Mouse (Mus musculus): ENCODE measurements around the gene Pla2g4b. TPM values are rescaled to one million over a fixed set of nuclear protein-coding genes. Genes with fewer than 3 reads are reported as not detected.

The Pla2g4b gene
- polyA plus RNA-seq, 1 experiment from 2014 or later: 0.72 TPM

DNA sequence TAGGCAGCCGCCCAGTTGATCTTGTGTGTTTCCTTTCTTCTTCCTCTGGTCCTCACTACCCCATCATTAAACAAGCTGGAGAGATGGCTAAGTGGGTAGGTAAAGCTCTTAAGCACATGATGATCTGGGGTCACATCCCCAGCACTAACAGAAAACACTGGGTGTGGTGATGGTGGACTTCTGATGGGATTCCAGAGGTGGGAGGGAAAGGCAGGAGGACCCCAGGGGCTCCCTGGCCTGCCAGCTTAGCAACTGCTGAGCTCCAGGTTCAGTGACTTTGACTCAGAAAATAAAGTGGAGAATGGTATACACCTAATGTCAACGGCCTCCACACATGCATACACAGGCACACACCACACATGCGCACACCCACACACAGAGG is 5.3 kb upstream of the Pla2g4b start:
- Histone ChIP-seq H3K27me3 (replicated peaks; ENCODE audit: control insufficient read depth, insufficient read depth, low read length) (no peaks in the 10 kb centered on the region), H3K36me3 (ENCODE audit: control insufficient read depth, insufficient read depth, low read length) (peaks cover 42% of the 10 kb centered on the region), H3K9ac (ENCODE audit: low read length) (peak overlapping the region; percentile 84), H3K4me3 (ENCODE audit: low read depth, low read length) (peak overlapping the region; percentile 87), H3K27ac (ENCODE audit: low read depth) (peak overlapping the region; percentile 83), H3K9me3 (ENCODE audit: control insufficient read depth, low read length) (no peaks in the 10 kb centered on the region), H3K4me2 (ENCODE audit: low read length) (peak overlapping the region; percentile 73), H3K4me1 (replicated peaks; ENCODE audit: control insufficient read depth, insufficient read depth, low read length) (peaks cover 12% of the 10 kb centered on the region)
- WGBS: 42% methylated on average over 3 of the region's 3 CpGs
- peak; percentile 55 for DNase-seq (ENCODE audit: low spot score)
- peak; percentile 13; the same call in 1 of the 2 replicates for ATAC-seq (replicated peaks; ENCODE audit: low FRiP score, low TSS enrichment, low read depth)

DNA sequence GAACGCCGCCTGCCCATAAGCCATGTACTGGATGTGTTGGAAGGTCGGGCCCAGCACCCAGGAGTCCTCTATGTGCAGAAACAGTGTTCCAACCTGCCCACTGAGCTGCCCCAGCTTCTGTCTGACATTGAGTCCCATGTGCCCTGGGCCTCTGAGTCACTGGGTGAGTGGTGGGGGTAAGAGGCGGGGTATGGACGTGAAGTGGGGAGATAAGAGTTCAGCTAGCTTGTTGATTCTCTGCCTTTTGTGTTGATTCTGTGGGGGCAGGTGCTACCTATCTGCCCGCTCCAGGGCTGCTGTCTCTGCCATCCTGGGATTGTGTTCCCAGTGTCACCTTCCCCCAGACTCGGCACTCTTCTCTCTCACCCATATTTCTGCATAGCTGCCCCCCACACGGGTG is 2.8 kb upstream of the Pla2g4b start:
- H3K4me1 ChIP-seq (replicated peaks; ENCODE audit: control insufficient read depth, insufficient read depth, low read length): peaks cover 12% of the 10 kb centered on the region
- no peak overlapping the region for H3K27ac ChIP-seq (ENCODE audit: low read depth)
- H3K27me3 ChIP-seq (replicated peaks; ENCODE audit: control insufficient read depth, insufficient read depth, low read length): no peaks in the 10 kb centered on the region
- WGBS: 86% methylated on average over 8 of the region's 8 CpGs
- ATAC-seq (replicated peaks; ENCODE audit: low FRiP score, low TSS enrichment, low read depth) (no peak), DNase-seq (ENCODE audit: low spot score) (no peak)
- H3K9ac ChIP-seq (ENCODE audit: low read length): no peak overlapping the region
- H3K9me3 ChIP-seq (ENCODE audit: control insufficient read depth, low read length): no peaks in the 10 kb centered on the region
- H3K4me3 ChIP-seq (ENCODE audit: low read depth, low read length): no peak overlapping the region
- H3K36me3 ChIP-seq (ENCODE audit: control insufficient read depth, insufficient read depth, low read length): peaks cover 27% of the 10 kb centered on the region
- no peak overlapping the region for H3K4me2 ChIP-seq (ENCODE audit: low read length)

- Histone ChIP-seq H3K4me1 (replicated peaks; ENCODE audit: control insufficient read depth, insufficient read depth, low read length) (no peaks in the 10 kb centered on the region), H3K36me3 (ENCODE audit: control insufficient read depth, insufficient read depth, low read length) (peaks cover 58% of the 10 kb centered on the region), H3K4me2 (ENCODE audit: low read length) (no peak overlapping the region), H3K9ac (ENCODE audit: low read length) (no peak overlapping the region), H3K4me3 (ENCODE audit: low read depth, low read length) (no peak overlapping the region), H3K27ac (ENCODE audit: low read depth) (no peak overlapping the region), H3K27me3 (replicated peaks; ENCODE audit: control insufficient read depth, insufficient read depth, low read length) (no peaks in the 10 kb centered on the region), H3K9me3 (ENCODE audit: control insufficient read depth, low read length) (no peaks in the 10 kb centered on the region)
- no peak for DNase-seq (ENCODE audit: low spot score)
- WGBS: 64% methylated on average over 5 of the region's 5 CpGs
- no peak for ATAC-seq (replicated peaks; ENCODE audit: low FRiP score, low TSS enrichment, low read depth)
These were observed 509 bp downstream of the Pla2g4b start for GRCm38 (mm10) chr2:120033726-120034125.

DNA sequence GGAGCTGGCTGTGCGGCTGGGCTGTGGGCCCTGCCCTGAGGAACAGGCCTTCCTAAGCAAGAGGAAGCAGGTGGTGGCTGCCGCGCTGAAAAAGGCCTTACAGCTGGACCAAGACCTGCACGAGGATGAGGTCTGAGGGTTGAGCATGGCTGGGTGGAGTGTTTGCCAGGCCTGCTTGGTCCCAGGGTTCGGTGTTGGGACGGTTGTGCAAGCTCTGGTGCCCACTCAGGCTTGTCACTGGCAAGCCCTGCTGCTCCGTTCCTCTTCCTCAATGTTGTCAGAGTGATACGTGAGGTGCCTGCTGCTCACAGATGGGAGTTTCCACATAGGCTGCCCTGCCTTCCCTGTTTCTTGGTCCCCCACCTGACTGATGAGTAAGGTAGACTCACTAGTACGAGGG is 4.5 kb downstream of the Pla2g4b start:
- H3K36me3 ChIP-seq (ENCODE audit: control insufficient read depth, insufficient read depth, low read length): peaks cover 76% of the 10 kb centered on the region
- no peaks in the 10 kb centered on the region for H3K27me3 ChIP-seq (replicated peaks; ENCODE audit: control insufficient read depth, insufficient read depth, low read length)
- H3K4me2 ChIP-seq (ENCODE audit: low read length): no peak overlapping the region
- ATAC-seq (replicated peaks; ENCODE audit: low FRiP score, low TSS enrichment, low read depth): no peak
- H3K9ac ChIP-seq (ENCODE audit: low read length): no peak overlapping the region
- H3K4me1 ChIP-seq (replicated peaks; ENCODE audit: control insufficient read depth, insufficient read depth, low read length): no peaks in the 10 kb centered on the region
- H3K27ac ChIP-seq (ENCODE audit: low read depth): no peak overlapping the region
- WGBS: 89% methylated on average over 9 of the region's 9 CpGs
- no peak overlapping the region for H3K4me3 ChIP-seq (ENCODE audit: low read depth, low read length)
- H3K9me3 ChIP-seq (ENCODE audit: control insufficient read depth, low read length): no peaks in the 10 kb centered on the region
- no peak for DNase-seq (ENCODE audit: low spot score)

- H3K9ac ChIP-seq (ENCODE audit: low read length): no peak overlapping the region
- no peak overlapping the region for H3K27ac ChIP-seq (ENCODE audit: low read depth)
- 88% methylated on average over 5 of the region's 5 CpGs for WGBS
- no peak for DNase-seq (ENCODE audit: low spot score)
- H3K9me3 ChIP-seq (ENCODE audit: control insufficient read depth, low read length): no peaks in the 10 kb centered on the region
- no peak overlapping the region for H3K4me2 ChIP-seq (ENCODE audit: low read length)
- H3K4me1 ChIP-seq (replicated peaks; ENCODE audit: control insufficient read depth, insufficient read depth, low read length): peaks cover 11% of the 10 kb centered on the region
- no peak for ATAC-seq (replicated peaks; ENCODE audit: low FRiP score, low TSS enrichment, low read depth)
- H3K27me3 ChIP-seq (replicated peaks; ENCODE audit: control insufficient read depth, insufficient read depth, low read length): no peaks in the 10 kb centered on the region
- H3K36me3 ChIP-seq (ENCODE audit: control insufficient read depth, insufficient read depth, low read length): peaks cover 63% of the 10 kb centered on the region
- H3K4me3 ChIP-seq (ENCODE audit: low read depth, low read length): no peak overlapping the region
These were observed 7.8 kb downstream of the Pla2g4b start for GRCm38 (mm10) chr2:120040991-120041390.

- H3K4me1 ChIP-seq (replicated peaks; ENCODE audit: control insufficient read depth, insufficient read depth, low read length): peaks cover 18% of the 10 kb centered on the region
- no peak overlapping the region for H3K9ac ChIP-seq (ENCODE audit: low read length)
- ATAC-seq (replicated peaks; ENCODE audit: low FRiP score, low TSS enrichment, low read depth): peak; percentile 61
- no peak overlapping the region for H3K4me2 ChIP-seq (ENCODE audit: low read length)
- peaks cover 32% of the 10 kb centered on the region for H3K36me3 ChIP-seq (ENCODE audit: control insufficient read depth, insufficient read depth, low read length)
- WGBS: 49% methylated on average over 4 of the region's 4 CpGs
- H3K9me3 ChIP-seq (ENCODE audit: control insufficient read depth, low read length): no peaks in the 10 kb centered on the region
- no peak overlapping the region for H3K4me3 ChIP-seq (ENCODE audit: low read depth, low read length)
- no peak for DNase-seq (ENCODE audit: low spot score)
- H3K27ac ChIP-seq (ENCODE audit: low read depth): no peak overlapping the region
- no peaks in the 10 kb centered on the region for H3K27me3 ChIP-seq (replicated peaks; ENCODE audit: control insufficient read depth, insufficient read depth, low read length)
These were observed 10.9 kb downstream of the Pla2g4b start for GRCm38 (mm10) chr2:120044101-120044603.

DNA sequence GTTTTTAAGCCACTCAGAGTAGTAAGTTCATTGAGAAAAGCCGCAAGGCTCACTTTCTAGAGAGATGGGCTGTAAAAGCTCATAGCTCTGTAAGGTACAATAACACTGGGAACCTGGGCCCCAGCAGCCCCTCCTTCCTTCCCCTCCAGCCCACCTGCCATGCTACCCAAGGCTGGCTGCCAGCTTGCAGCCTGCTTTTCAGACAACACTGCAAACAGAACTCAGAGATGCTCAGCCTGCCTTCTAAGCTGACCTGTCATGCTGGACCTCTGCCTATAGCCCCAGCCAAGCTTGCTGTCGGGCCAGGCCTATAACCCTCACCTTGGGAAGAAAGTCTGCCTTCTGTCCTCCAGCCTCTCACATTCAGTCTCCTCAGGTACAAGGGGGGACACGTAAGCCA is 11.5 kb downstream of the Pla2g4b start:
- Histone ChIP-seq H3K36me3 (ENCODE audit: control insufficient read depth, insufficient read depth, low read length) (peaks cover 28% of the 10 kb centered on the region), H3K27ac (ENCODE audit: low read depth) (0 out of 2 replicates have a peak overlapping the region, but pooled peaks have one; percentile 2), H3K9ac (ENCODE audit: low read length) (no peak overlapping the region), H3K9me3 (ENCODE audit: control insufficient read depth, low read length) (no peaks in the 10 kb centered on the region), H3K4me1 (replicated peaks; ENCODE audit: control insufficient read depth, insufficient read depth, low read length) (peaks cover 18% of the 10 kb centered on the region), H3K27me3 (replicated peaks; ENCODE audit: control insufficient read depth, insufficient read depth, low read length) (no peaks in the 10 kb centered on the region), H3K4me2 (ENCODE audit: low read length) (no peak overlapping the region), H3K4me3 (ENCODE audit: low read depth, low read length) (no peak overlapping the region)
- DNase-seq (ENCODE audit: low spot score) (no peak), ATAC-seq (replicated peaks; ENCODE audit: low FRiP score, low TSS enrichment, low read depth) (no peak)
- 74% methylated on average over 3 of the region's 3 CpGs for WGBS

DNA sequence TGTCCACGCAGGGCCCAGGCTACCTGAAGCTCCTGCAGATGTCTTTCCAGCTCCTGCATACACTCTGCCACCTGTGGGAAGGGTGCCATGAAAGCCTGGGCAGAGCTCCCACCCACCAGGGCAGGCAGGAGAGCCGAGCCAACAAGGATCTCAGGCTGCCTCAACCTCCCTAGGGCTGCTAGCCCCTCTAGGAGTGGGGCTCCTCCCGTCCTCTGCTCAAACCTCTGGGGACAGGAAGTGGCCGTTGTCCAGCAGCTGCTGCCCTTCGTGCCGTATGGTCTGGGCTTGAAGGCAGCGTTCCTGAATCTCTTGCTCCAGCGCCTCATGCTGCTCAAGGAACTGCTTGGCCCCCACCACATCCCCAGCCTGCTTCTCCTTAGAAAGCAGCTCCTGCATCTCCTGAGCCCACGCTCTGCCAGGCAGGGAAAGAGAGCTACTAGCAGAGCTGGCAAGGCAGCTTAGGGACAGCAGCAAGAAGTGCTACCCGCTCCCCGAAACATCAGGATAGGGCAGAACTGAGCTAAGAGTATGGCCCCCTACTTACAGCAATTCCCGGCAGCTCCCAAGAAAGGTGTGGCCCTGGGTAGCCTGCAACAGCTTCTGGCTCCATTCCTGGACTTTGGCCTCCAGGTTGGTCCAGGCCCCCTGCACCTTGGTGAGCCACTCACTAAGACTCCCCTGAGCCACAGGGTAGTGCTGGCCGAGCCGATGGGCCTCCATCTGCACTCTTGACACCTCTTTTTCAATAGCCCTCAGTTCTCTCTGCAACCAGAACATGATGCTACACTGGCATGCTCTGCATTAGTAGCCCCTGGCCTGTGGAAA is 13.5 kb downstream of the Pla2g4b start:
- 64% methylated on average over 14 of the region's 14 CpGs for WGBS
- H3K4me3 ChIP-seq (ENCODE audit: low read depth, low read length): no peak overlapping the region
- no peak; the same call in 1 of the 2 replicates for ATAC-seq (replicated peaks; ENCODE audit: low FRiP score, low TSS enrichment, low read depth)
- no peak overlapping the region for H3K27ac ChIP-seq (ENCODE audit: low read depth)
- no peaks in the 10 kb centered on the region for H3K9me3 ChIP-seq (ENCODE audit: control insufficient read depth, low read length)
- H3K4me2 ChIP-seq (ENCODE audit: low read length): no peak overlapping the region
- H3K27me3 ChIP-seq (replicated peaks; ENCODE audit: control insufficient read depth, insufficient read depth, low read length): no peaks in the 10 kb centered on the region
- no peak overlapping the region for H3K9ac ChIP-seq (ENCODE audit: low read length)
- DNase-seq (ENCODE audit: low spot score): no peak
- H3K4me1 ChIP-seq (replicated peaks; ENCODE audit: control insufficient read depth, insufficient read depth, low read length): peaks cover 18% of the 10 kb centered on the region
- peaks cover 9% of the 10 kb centered on the region for H3K36me3 ChIP-seq (ENCODE audit: control insufficient read depth, insufficient read depth, low read length)

GRCm38 (mm10) chr2:120048173-120048572 is 15.0 kb downstream of the Pla2g4b start:
- 78% methylated on average over 9 of the region's 9 CpGs for WGBS
- Histone ChIP-seq H3K9me3 (ENCODE audit: control insufficient read depth, low read length) (no peaks in the 10 kb centered on the region), H3K4me3 (ENCODE audit: low read depth, low read length) (no peak overlapping the region), H3K9ac (ENCODE audit: low read length) (no peak overlapping the region), H3K4me1 (replicated peaks; ENCODE audit: control insufficient read depth, insufficient read depth, low read length) (peaks cover 18% of the 10 kb centered on the region), H3K27ac (ENCODE audit: low read depth) (no peak overlapping the region), H3K4me2 (ENCODE audit: low read length) (no peak overlapping the region), H3K27me3 (replicated peaks; ENCODE audit: control insufficient read depth, insufficient read depth, low read length) (no peaks in the 10 kb centered on the region), H3K36me3 (ENCODE audit: control insufficient read depth, insufficient read depth, low read length) (no peaks in the 10 kb centered on the region)
- no peak for ATAC-seq (replicated peaks; ENCODE audit: low FRiP score, low TSS enrichment, low read depth)
- no peak for DNase-seq (ENCODE audit: low spot score)

Data from intestine, embryonic 14.5 days (tissue).